Mouse (Mus musculus) spleen, adult 2 months (tissue): ENCODE results near the gene Zyx.

Experiments
- CTCF ChIP-seq: fragments of 200-500 bp; IDR thresholded peaks from 2 replicates; pipeline ENCODE4 v1.5.1; 2011; ENCODE audit warnings: mild to moderate bottlenecking, inconsistent platforms; ENCODE audit not compliant: insufficient read depth, insufficient read length, insufficient replicate concordance; ENCODE audit errors: extremely low read depth
- POLR2A ChIP-seq: fragments of 200-500 bp; IDR thresholded peaks from 2 replicates; pipeline ENCODE4 v1.6.1; 2011; ENCODE audit warnings: low read depth, low read length, inconsistent platforms

- TF ChIP-seq CTCF (no peak), POLR2A (no peak)
Measured at GRCm38 (mm10) chr6:42323371-42324066, 25.9 kb upstream of the Zyx start.
